Mouse (Mus musculus): ENCODE measurements at regions not wholly inside any gene's neighbourhood (a gene's known extent, or its start where the extent isn't known, plus 50 kb on each side); places are given as distances from the start of the nearest gene placed in this dataset.

- TF ChIP-seq POLR2A (IDR thresholded peaks at IDR 0.05; ENCODE audit: borderline replicate concordance, control insufficient read depth, low read depth, low read length) (no peak), CTCF (IDR thresholded peaks at IDR 0.05; ENCODE audit: control insufficient read depth, insufficient read depth, low read length) (no peak)
Measured at GRCm38 (mm10) chr8:126733779-126734178, 140.0 kb upstream of the Irf2bp2 start.

Data from bone marrow, adult 2 months (tissue).